Mouse (Mus musculus) liver, embryonic 13.5 days (tissue): Measurements from ENCODE around the gene Gm44805. TPM values are rescaled to one million over a fixed set of nuclear protein-coding genes. Genes with fewer than 3 reads are reported as not detected.

Experiments used
- ATAC-seq: fragments of 200-750 bp; cut with Nextera tagmentation; 2 replicates; pipeline ENCODE4 v1.8.0; 2017; ENCODE audit warnings: low read depth, mild to moderate bottlenecking, moderate number of reproducible peaks, moderate library complexity
- DNase-seq: peaks from one replicate; pipeline ENCODE4 v3.0.0; 2022
- H3K27ac ChIP-seq: fragments of 300-500 bp; sonication (generic); 2 replicates; pipeline ENCODE4 v1.5.1; 2015; ENCODE audit warnings: moderate library complexity, mild to moderate bottlenecking, inconsistent platforms
- H3K27me3 ChIP-seq: fragments of 300-500 bp; sonication (generic); 2 replicates; pipeline ENCODE4 v1.6.1; 2015; ENCODE audit warnings: mild to moderate bottlenecking, inconsistent platforms
- H3K36me3 ChIP-seq: fragments of 300-500 bp; sonication (generic); 2 replicates; pipeline ENCODE4 v1.6.1; 2015; ENCODE audit warnings: mild to moderate bottlenecking, inconsistent platforms
- H3K4me1 ChIP-seq: fragments of 300-500 bp; sonication (generic); replicated peaks from 2 replicates; pipeline ENCODE4 v1.6.1; 2015; ENCODE audit warnings: inconsistent platforms
- H3K4me2 ChIP-seq: fragments of 300-500 bp; sonication (generic); 2 replicates; pipeline ENCODE4 v1.6.1; 2015; ENCODE audit warnings: inconsistent platforms, mild to moderate bottlenecking, moderate library complexity
- H3K4me3 ChIP-seq: fragments of 300-500 bp; sonication (generic); replicated peaks from 2 replicates; pipeline ENCODE4 v1.5.1; 2015; ENCODE audit warnings: mild to moderate bottlenecking, inconsistent platforms
- H3K9ac ChIP-seq: fragments of 300-500 bp; sonication (generic); 2 replicates; pipeline ENCODE4 v1.6.1; 2015; ENCODE audit warnings: mild to moderate bottlenecking, inconsistent platforms
- H3K9me3 ChIP-seq: fragments of 300-500 bp; sonication (generic); replicated peaks from 2 replicates; pipeline ENCODE4 v1.6.1; 2016; ENCODE audit warnings: inconsistent platforms
- WGBS: fragments of 180-500 bp; shearing (Covaris S2); methylation state at CpG from one replicate; pipeline ENCODE4 v1.1.7; 2015; ENCODE audit not compliant: insufficient replicate concordance; 5-methylcytosine and 5-hydroxymethylcytosine counted together
- polyA plus RNA-seq: library from polyadenylated mRNA; unstranded; fragments of >200 nt; fragmentation: Nextera tagmentation; extraction: Ambion mirVana; gene quantifications from 2 replicates; pipeline ENCODE4 v1.2.1, GENCODE M21; 2015

Gm44805 gene
- polyA plus RNA-seq, 1 experiment from 2014 or later = 7.5 TPM

DNA sequence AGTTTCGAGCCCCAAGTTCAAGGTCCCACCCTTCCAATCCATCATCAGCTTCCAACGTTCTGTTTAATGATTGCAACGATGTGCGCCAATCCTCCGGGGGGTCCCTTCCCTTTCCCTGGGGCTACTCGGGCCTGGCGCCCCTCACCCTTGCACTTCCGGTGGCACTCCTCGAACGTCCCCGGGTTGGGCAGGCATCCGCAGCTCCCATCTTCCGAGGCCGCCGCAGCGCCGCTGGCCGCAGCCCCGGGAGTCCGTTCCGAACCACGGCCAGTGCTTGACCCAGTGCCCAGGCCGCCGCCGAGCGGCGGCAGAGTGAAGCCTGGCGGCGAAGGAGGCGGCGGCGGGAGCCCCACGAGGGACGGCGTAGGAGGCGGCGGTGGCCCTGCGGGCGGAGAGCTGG, 33.6 kb upstream of the Gm44805 start:
- Histone ChIP-seq H3K9me3 (no peaks in the 10 kb centered on the region), H3K4me1 (peaks cover 43% of the 10 kb centered on the region), H3K9ac (peak overlapping the region; percentile 95), H3K4me2 (peak overlapping the region; percentile 96), H3K36me3 (peaks cover 44% of the 10 kb centered on the region), H3K27me3 (no peaks in the 10 kb centered on the region), H3K4me3 (peak overlapping the region; percentile 99), H3K27ac (peak overlapping the region; percentile 80)
- ATAC-seq = peak; percentile 0; the same call in 1 of the 2 replicates
- WGBS = 0% methylated on average over 39 of the region's 39 CpGs
- DNase-seq = no peak

GRCm38 (mm10) chr7:19713598-19713997, 32.4 kb upstream of the Gm44805 start:
- H3K4me3 ChIP-seq = peak overlapping the region; percentile 99
- H3K9ac ChIP-seq = 0 out of 2 replicates have a peak overlapping the region, but pooled peaks have one; percentile 15
- H3K4me1 ChIP-seq = peaks cover 38% of the 10 kb centered on the region
- H3K27ac ChIP-seq = no peak overlapping the region
- no peaks in the 10 kb centered on the region for H3K27me3 ChIP-seq
- H3K4me2 ChIP-seq = peak overlapping the region; percentile 96
- no peak for ATAC-seq
- DNase-seq = no peak
- no peaks in the 10 kb centered on the region for H3K9me3 ChIP-seq
- H3K36me3 ChIP-seq = peaks cover 56% of the 10 kb centered on the region
- 76% methylated on average over 9 of the region's 9 CpGs for WGBS

GRCm38 (mm10) chr7:19713196-19713595, 32.0 kb upstream of the Gm44805 start:
- Histone ChIP-seq H3K27me3 (no peaks in the 10 kb centered on the region), H3K4me1 (peaks cover 38% of the 10 kb centered on the region), H3K27ac (no peak overlapping the region; the same call in 1 of the 2 replicates), H3K9me3 (no peaks in the 10 kb centered on the region), H3K9ac (0 out of 2 replicates have a peak overlapping the region, but pooled peaks have one; percentile 15), H3K36me3 (peaks cover 59% of the 10 kb centered on the region), H3K4me2 (peak overlapping the region; percentile 96), H3K4me3 (peak overlapping the region; percentile 99; the same call in 1 of the 2 replicates)
- DNase-seq (no peak), ATAC-seq (no peak)
- 46% methylated on average over 4 of the region's 4 CpGs for WGBS

- Histone ChIP-seq H3K27ac (no peak overlapping the region; the same call in 1 of the 2 replicates), H3K4me3 (no peak overlapping the region), H3K4me2 (no peak overlapping the region), H3K36me3 (peaks cover 67% of the 10 kb centered on the region), H3K4me1 (peaks cover 38% of the 10 kb centered on the region), H3K27me3 (no peaks in the 10 kb centered on the region), H3K9me3 (no peaks in the 10 kb centered on the region), H3K9ac (no peak overlapping the region)
- WGBS = 77% methylated on average over 4 of the region's 4 CpGs
- ATAC-seq = no peak
- no peak for DNase-seq
Observed at GRCm38 (mm10) chr7:19712414-19712813, 31.2 kb upstream of the Gm44805 start.

DNA sequence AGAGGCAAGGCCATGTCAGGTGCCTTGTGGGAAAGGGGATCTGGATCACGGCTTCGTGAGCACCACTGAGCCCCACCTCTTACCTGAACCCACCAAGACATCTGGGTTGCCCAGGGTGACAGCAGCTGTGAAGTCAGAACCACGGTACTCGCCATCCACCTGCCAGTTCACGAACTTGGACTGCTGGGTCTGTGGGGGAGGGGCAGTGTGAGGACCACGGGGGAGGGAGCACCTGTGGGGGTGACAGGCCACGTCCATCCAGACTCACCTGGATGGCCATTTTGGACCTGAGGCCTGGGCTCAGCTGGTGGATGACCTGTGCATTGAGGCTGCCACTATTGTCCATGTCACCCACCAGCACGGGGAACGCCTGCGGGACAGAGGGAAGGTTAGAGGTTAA, 29.4 kb upstream of the Gm44805 start:
- WGBS = 85% methylated on average over 10 of the region's 10 CpGs
- Histone ChIP-seq H3K36me3 (peaks cover 79% of the 10 kb centered on the region), H3K27ac (no peak overlapping the region)

GRCm38 (mm10) chr7:19705271-19705670, 24.0 kb upstream of the Gm44805 start:
- Histone ChIP-seq H3K36me3 (peaks cover 80% of the 10 kb centered on the region), H3K4me2 (no peak overlapping the region), H3K27me3 (no peaks in the 10 kb centered on the region), H3K4me1 (peaks cover 31% of the 10 kb centered on the region), H3K9ac (no peak overlapping the region), H3K27ac (no peak overlapping the region), H3K4me3 (no peak overlapping the region), H3K9me3 (no peaks in the 10 kb centered on the region)
- WGBS = 84% methylated on average over 7 of the region's 7 CpGs
- ATAC-seq = no peak
- DNase-seq = no peak

More for the DNA sequence above, 29.4 kb upstream of the Gm44805 start:
- no peak for DNase-seq
- no peak for ATAC-seq
- H3K4me2 ChIP-seq = no peak overlapping the region
- H3K4me1 ChIP-seq = peaks cover 26% of the 10 kb centered on the region
- H3K4me3 ChIP-seq = no peak overlapping the region
- H3K9me3 ChIP-seq = no peaks in the 10 kb centered on the region
- no peak overlapping the region for H3K9ac ChIP-seq
- no peaks in the 10 kb centered on the region for H3K27me3 ChIP-seq

GRCm38 (mm10) chr7:19704475-19704874, 23.3 kb upstream of the Gm44805 start:
- no peaks in the 10 kb centered on the region for H3K27me3 ChIP-seq
- 79% methylated on average over 4 of the region's 4 CpGs for WGBS
- H3K9ac ChIP-seq = no peak overlapping the region
- no peak overlapping the region for H3K4me3 ChIP-seq
- H3K27ac ChIP-seq = no peak overlapping the region
- DNase-seq (no peak), ATAC-seq (no peak)
- H3K4me2 ChIP-seq = no peak overlapping the region
- H3K36me3 ChIP-seq = peaks cover 74% of the 10 kb centered on the region
- H3K4me1 ChIP-seq = peaks cover 39% of the 10 kb centered on the region
- H3K9me3 ChIP-seq = no peaks in the 10 kb centered on the region

DNA sequence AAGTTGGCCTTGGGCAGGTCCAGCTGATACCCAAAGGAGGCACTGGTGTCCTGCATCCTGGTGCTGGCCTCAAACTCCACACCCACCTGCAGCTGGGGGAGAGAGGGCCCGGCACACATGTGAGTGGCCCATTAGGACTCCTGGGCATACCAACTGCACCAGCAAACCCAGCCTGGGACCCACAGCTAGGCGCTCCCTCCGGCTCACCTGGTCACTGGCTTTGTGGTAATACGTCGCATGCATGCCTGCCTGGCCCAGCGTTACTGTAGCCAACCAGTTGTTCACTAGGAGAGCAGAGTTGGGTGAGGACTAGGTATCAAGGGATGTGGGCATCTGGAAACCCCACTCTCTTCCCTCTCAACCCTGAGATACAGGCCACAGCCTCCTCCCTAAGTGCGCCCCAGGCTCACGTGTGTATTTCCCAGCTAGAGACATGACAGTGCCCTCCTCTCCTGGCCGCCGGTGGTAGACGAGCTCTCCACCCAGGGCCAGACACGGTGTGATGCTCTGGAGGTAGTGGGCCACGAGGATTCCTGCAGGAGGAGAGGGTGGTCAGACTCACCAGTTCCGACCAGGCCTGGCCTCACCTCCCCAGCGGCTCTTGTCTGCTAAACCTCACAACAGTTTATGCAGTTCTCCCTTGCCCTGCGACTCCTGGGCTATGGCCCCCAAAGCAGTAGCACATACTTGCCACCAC, 21.8 kb upstream of the Gm44805 start:
- Histone ChIP-seq H3K4me2 (no peak overlapping the region), H3K4me1 (peaks cover 52% of the 10 kb centered on the region), H3K9ac (peak overlapping the region; percentile 22; the same call in 1 of the 2 replicates), H3K9me3 (no peaks in the 10 kb centered on the region), H3K4me3 (no peak overlapping the region), H3K36me3 (peaks cover 61% of the 10 kb centered on the region), H3K27me3 (no peaks in the 10 kb centered on the region), H3K27ac (peak overlapping the region; percentile 18; the same call in 1 of the 2 replicates)
- ATAC-seq = no peak
- DNase-seq = no peak
- WGBS = 80% methylated on average over 16 of the region's 16 CpGs

- 17% methylated on average over 22 of the region's 22 CpGs for WGBS
- DNase-seq (no peak), ATAC-seq (peak; percentile 75)
- no peaks in the 10 kb centered on the region for H3K9me3 ChIP-seq
- no peak overlapping the region for H3K4me3 ChIP-seq
- peaks cover 68% of the 10 kb centered on the region for H3K4me1 ChIP-seq
- peaks cover 57% of the 10 kb centered on the region for H3K36me3 ChIP-seq
- H3K9ac ChIP-seq = peak overlapping the region; percentile 30; the same call in 1 of the 2 replicates
- H3K27me3 ChIP-seq = no peaks in the 10 kb centered on the region
- H3K27ac ChIP-seq = peak overlapping the region; percentile 82
- H3K4me2 ChIP-seq = peak overlapping the region; percentile 28; the same call in 1 of the 2 replicates
Observed at GRCm38 (mm10) chr7:19701069-19701761, 20.0 kb upstream of the Gm44805 start.

GRCm38 (mm10) chr7:19700299-19701068, 19.3 kb upstream of the Gm44805 start:
- Histone ChIP-seq H3K9me3 (no peaks in the 10 kb centered on the region), H3K4me2 (peak overlapping the region; percentile 17; the same call in 1 of the 2 replicates), H3K4me1 (peaks cover 75% of the 10 kb centered on the region), H3K27ac (peak overlapping the region; percentile 82), H3K4me3 (no peak overlapping the region), H3K9ac (peak overlapping the region; percentile 30; the same call in 1 of the 2 replicates), H3K36me3 (peaks cover 61% of the 10 kb centered on the region), H3K27me3 (no peaks in the 10 kb centered on the region)
- WGBS = 47% methylated on average over 12 of the region's 12 CpGs
- ATAC-seq = 0 out of 2 replicates have a peak, but pooled peaks have one; percentile 6
- no peak for DNase-seq

GRCm38 (mm10) chr7:19699827-19700148, 18.6 kb upstream of the Gm44805 start:
- peak overlapping the region; percentile 59; the same call in 1 of the 2 replicates for H3K9ac ChIP-seq
- H3K36me3 ChIP-seq = peaks cover 56% of the 10 kb centered on the region
- H3K27me3 ChIP-seq = no peaks in the 10 kb centered on the region
- H3K4me2 ChIP-seq = peak overlapping the region; percentile 64
- H3K4me3 ChIP-seq = no peak overlapping the region
- peak overlapping the region; percentile 82 for H3K27ac ChIP-seq
- no peaks in the 10 kb centered on the region for H3K9me3 ChIP-seq
- H3K4me1 ChIP-seq = peaks cover 82% of the 10 kb centered on the region
- WGBS = 46% methylated on average over 4 of the region's 4 CpGs
- DNase-seq = no peak
- ATAC-seq = no peak
